Mouse (Mus musculus) thymus, adult 2 months (tissue): ENCODE results near the gene Deaf1. TPM values are rescaled to one million over a fixed set of nuclear protein-coding genes. Genes with fewer than 3 reads are reported as not detected.

Experiments
- polyA plus RNA-seq: library from polyadenylated mRNA; depleted of rRNA; stranded (reverse); fragments of >200 nt; gene quantifications from 2 replicates; pipeline ENCODE4 v1.2.3, GENCODE M21; 2012; rRNA removed

The Deaf1 gene
- polyA plus RNA-seq, 1 experiment: 34.9 TPM

Other genes with a start within 250 kb of the Deaf1 start
- 46.8 and 49.9 TPM in 2 replicates for gene Pkp3, start 249.5 kb downstream of the Deaf1 start, polyA plus RNA-seq
- gene Sigirr, start 227.1 kb downstream of the Deaf1 start, polyA plus RNA-seq: 62.4 and 67.3 TPM in 2 replicates
- 1.5 and 2.9 TPM in 2 replicates for gene Ano9, start 209.9 kb downstream of the Deaf1 start, polyA plus RNA-seq
- 29.9 and 33.8 TPM in 2 replicates for gene Ptdss2, start 205.3 kb downstream of the Deaf1 start, polyA plus RNA-seq
- gene Rnh1, start 154.8 kb downstream of the Deaf1 start, polyA plus RNA-seq: 59.0 and 75.9 TPM in 2 replicates
- gene Hras, start 133.7 kb downstream of the Deaf1 start, polyA plus RNA-seq: 65.6 and 77.9 TPM in 2 replicates
- 7.1 and 7.4 TPM in 2 replicates for gene Lrrc56, start 133.5 kb downstream of the Deaf1 start, polyA plus RNA-seq
- gene Lmntd2, start 113.6 kb downstream of the Deaf1 start, polyA plus RNA-seq: 4.6 and 5.5 TPM in 2 replicates
- 29.8 TPM in 2 replicates for gene Rassf7, start 111.8 kb downstream of the Deaf1 start, polyA plus RNA-seq
- gene Phrf1, start 98.9 kb downstream of the Deaf1 start, polyA plus RNA-seq: 64.1 and 80.2 TPM in 2 replicates
- 219 and 278 TPM in 2 replicates for gene Irf7, start 61.2 kb downstream of the Deaf1 start, polyA plus RNA-seq
- 2.2 and 2.7 TPM in 2 replicates for gene Cdhr5, start 50.9 kb downstream of the Deaf1 start, polyA plus RNA-seq
- gene Sct, start 48.6 kb downstream of the Deaf1 start, polyA plus RNA-seq: 10.3 and 10.6 TPM in 2 replicates
- gene Drd4, start 35.7 kb downstream of the Deaf1 start, polyA plus RNA-seq: 0.18 and 0.47 TPM in 2 replicates
- 78.1 and 81.8 TPM in 2 replicates for gene Tmem80, start within 50 bp of the Deaf1 start, polyA plus RNA-seq
- 20.2 and 25.4 TPM in 2 replicates for gene Eps8l2, start 11.2 kb upstream of the Deaf1 start, polyA plus RNA-seq
- gene Taldo1, start 64.5 kb upstream of the Deaf1 start, polyA plus RNA-seq: 216 and 235 TPM in 2 replicates
- gene Gatd1, start 86.4 kb upstream of the Deaf1 start, polyA plus RNA-seq: 98.1 and 104 TPM in 2 replicates
- gene Cend1, start 101.8 kb upstream of the Deaf1 start, polyA plus RNA-seq: 0.43 and 0.63 TPM in 2 replicates
- 114 and 128 TPM in 2 replicates for gene Slc25a22, start 110.2 kb upstream of the Deaf1 start, polyA plus RNA-seq
- 109 and 133 TPM in 2 replicates for gene Pidd1, start 116.3 kb upstream of the Deaf1 start, polyA plus RNA-seq
- 674 and 750 TPM in 2 replicates for gene Rplp2, start 119.7 kb upstream of the Deaf1 start, polyA plus RNA-seq
- gene Pnpla2, start 127.5 kb upstream of the Deaf1 start, polyA plus RNA-seq: 256 and 296 TPM in 2 replicates
- gene Cracr2b, start 133.4 kb upstream of the Deaf1 start, polyA plus RNA-seq: 10.0 and 14.9 TPM in 2 replicates
- 132 and 186 TPM in 2 replicates for gene Cd151, start 139.7 kb upstream of the Deaf1 start, polyA plus RNA-seq
- gene Polr2l, start 147.4 kb upstream of the Deaf1 start, polyA plus RNA-seq: 31.1 and 39.3 TPM in 2 replicates
- gene Tspan4, start 147.6 kb upstream of the Deaf1 start, polyA plus RNA-seq: 36.9 and 45.1 TPM in 2 replicates
- gene Chid1, start 212.2 kb upstream of the Deaf1 start, polyA plus RNA-seq: 26.5 and 36.8 TPM in 2 replicates
- 40.9 and 45.7 TPM in 2 replicates for gene Ap2a2, start 234.5 kb upstream of the Deaf1 start, polyA plus RNA-seq